Mouse (Mus musculus): ENCODE data around the gene Midn.

DNA sequence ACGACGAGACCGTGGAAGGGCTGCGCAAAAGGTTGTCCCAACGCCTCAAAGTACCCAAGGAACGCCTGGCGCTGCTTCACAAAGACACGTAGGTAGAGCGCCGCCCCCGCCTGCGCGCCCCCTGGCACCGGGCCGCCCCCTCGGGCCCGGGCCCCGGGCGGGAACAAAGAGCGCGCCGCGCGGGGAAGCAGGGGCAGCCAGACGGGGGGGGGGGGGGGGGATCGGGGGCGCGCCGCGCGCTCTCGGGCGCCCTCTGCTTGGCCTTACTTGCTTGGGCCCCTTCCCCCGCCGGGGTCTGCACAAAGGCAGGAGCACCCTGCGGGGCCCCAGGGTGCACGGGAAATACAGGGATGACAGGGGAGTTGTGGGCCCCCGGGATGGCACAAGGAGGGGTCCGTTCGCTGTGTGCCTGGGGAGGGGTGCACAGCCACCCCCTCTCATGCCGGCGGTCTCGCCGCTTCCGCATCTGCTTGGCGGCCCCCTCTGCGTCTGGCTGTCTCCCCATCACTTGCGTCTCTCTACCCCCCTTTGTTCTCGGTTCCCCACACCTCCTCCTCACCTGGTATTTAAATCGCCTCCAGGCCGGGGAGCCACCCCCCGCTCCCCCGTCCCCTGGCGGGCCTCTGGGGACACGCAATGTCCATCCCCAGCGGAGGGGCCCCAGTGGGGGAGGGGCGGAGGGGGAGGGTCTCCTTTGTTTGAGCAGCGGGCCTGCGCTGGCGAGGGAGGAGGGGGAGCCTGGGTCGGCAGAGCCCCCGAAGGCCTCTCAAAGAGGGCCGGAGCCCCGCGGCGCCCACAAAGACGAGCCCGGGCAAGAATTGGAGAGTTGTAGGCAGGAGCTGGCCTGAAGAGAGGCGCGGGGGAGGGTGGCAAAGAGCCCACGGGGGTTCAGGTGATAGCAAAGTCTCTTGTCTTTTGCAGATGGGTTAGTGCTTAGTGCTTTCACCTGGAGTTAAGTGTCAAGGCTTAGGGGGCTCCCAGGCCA is 2.4 kb downstream of the Midn start:
- TF ChIP-seq CTCF (IDR thresholded peaks at IDR 0.05; ENCODE audit: extremely low read depth, insufficient read depth, insufficient read length, insufficient replicate concordance) (no peak), POLR2A (IDR thresholded peaks at IDR 0.05; ENCODE audit: low read depth, low read length) (peak; percentile 52)

All from spleen, adult 2 months (tissue).